Mouse (Mus musculus) macrophage (primary cell): Measurements from ENCODE around the gene Limd2. TPM values are rescaled to one million over a fixed set of nuclear protein-coding genes. Genes with fewer than 3 reads are reported as not detected.

Source experiments
- H3K27ac ChIP-seq: fragments of 350-480 bp; formaldehyde crosslinking; 2 replicates; pipeline ENCODE4 v1.9.0; 2021
- H3K36me3 ChIP-seq: fragments of 350-480 bp; formaldehyde crosslinking; 2 replicates; pipeline ENCODE4 v1.9.0; 2021; ENCODE audit errors: inconsistent target
- H3K4me3 ChIP-seq: fragments of 350-480 bp; formaldehyde crosslinking; 2 replicates; pipeline ENCODE4 v1.9.0; 2021; ENCODE audit errors: inconsistent target
- H3K79me2 ChIP-seq: fragments of 350-480 bp; formaldehyde crosslinking; 2 replicates; pipeline ENCODE4 v1.9.0; 2021; ENCODE audit errors: inconsistent target
- WGBS: methylation state at CpG from one replicate; pipeline ENCODE4 v1.1.7; 2026; ENCODE audit warnings: inconsistent platforms; ENCODE audit not compliant: missing documents; 5-methylcytosine and 5-hydroxymethylcytosine counted together
- polyA plus RNA-seq: library from polyadenylated mRNA; stranded (reverse); fragments of 250-400 nt; gene quantifications from 3 replicates; pipeline ENCODE4 v1.2.4, GENCODE M21; 2018; ENCODE audit warnings: inconsistent platforms

The Limd2 gene
- polyA plus RNA-seq, 1 experiment from 2014 or later = 80.3 TPM

DNA sequence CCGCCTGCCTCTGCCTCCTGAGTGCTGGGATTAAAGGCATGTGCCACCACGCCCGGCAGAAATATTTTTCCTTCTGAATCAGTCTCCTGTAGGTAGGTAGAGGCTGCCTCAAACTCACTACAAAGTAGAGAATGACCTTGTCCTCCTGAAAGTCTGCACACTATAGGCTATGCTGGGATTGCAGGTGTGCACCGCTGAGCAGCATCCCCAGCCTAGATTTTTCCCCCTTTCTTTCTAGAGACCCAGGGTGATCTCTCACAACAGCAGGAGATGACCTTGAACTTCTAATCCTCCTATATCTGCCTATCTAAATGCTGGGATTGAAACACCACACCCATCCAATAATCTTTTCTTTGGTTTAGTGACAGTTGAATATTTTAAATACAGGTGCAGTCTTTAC is 26.7 kb upstream of the Limd2 start:
- H3K36me3 ChIP-seq = peaks cover 6% of the 10 kb centered on the region; the same call in 1 of the 2 replicates

GRCm38 (mm10) chr11:106180449-106180801 is 19.8 kb upstream of the Limd2 start:
- H3K4me3 ChIP-seq = no peak overlapping the region

More for the DNA sequence above, 26.7 kb upstream of the Limd2 start:
- Histone ChIP-seq H3K27ac (no peak overlapping the region), H3K4me3 (no peak overlapping the region), H3K79me2 (peaks cover 34% of the 10 kb centered on the region; the same call in 1 of the 2 replicates)
- WGBS = 94% methylated on average over 1 of the region's 4 CpGs

GRCm38 (mm10) chr11:106179711-106180448 is 19.2 kb upstream of the Limd2 start:
- Histone ChIP-seq H3K4me3 (no peak overlapping the region), H3K79me2 (no peaks in the 10 kb centered on the region), H3K36me3 (peaks cover 6% of the 10 kb centered on the region; the same call in 1 of the 2 replicates), H3K27ac (no peak overlapping the region)
- WGBS = 96% methylated on average over 7 of the region's 7 CpGs

More at GRCm38 (mm10) chr11:106180449-106180801, 19.8 kb upstream of the Limd2 start:
- Histone ChIP-seq H3K27ac (no peak overlapping the region), H3K79me2 (no peaks in the 10 kb centered on the region), H3K36me3 (peaks cover 6% of the 10 kb centered on the region; the same call in 1 of the 2 replicates)
- 91% methylated on average over 2 of the region's 2 CpGs for WGBS

- Histone ChIP-seq H3K4me3 (no peak overlapping the region), H3K79me2 (no peaks in the 10 kb centered on the region), H3K27ac (no peak overlapping the region), H3K36me3 (peaks cover 6% of the 10 kb centered on the region; the same call in 1 of the 2 replicates)
- WGBS = 86% methylated on average over 4 of the region's 5 CpGs
Measured at GRCm38 (mm10) chr11:106178036-106178782, 17.5 kb upstream of the Limd2 start.

DNA sequence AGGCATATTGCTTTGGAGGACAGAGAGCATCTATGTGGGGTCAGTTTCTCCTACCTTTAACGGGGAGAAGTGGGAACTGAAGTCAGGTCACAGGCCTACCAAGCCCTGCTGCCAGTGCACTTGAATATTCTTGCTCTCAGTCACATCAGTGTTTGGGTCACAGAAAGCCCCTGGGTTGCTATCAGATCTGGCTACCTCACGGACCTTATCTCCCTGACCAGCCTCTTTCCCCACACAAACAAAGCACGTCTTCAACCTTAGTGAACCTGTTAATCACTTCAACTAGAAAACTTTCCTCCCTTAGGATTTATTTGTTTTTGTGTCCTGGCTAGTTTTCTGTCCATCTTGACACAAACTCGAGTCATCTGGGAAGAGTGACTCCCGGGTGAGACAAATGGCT is 15.7 kb upstream of the Limd2 start:
- H3K79me2 ChIP-seq = no peaks in the 10 kb centered on the region
- H3K36me3 ChIP-seq = no peaks in the 10 kb centered on the region
- 96% methylated on average over 5 of the region's 5 CpGs for WGBS
- no peak overlapping the region for H3K4me3 ChIP-seq
- no peak overlapping the region for H3K27ac ChIP-seq

- 94% methylated on average over 3 of the region's 3 CpGs for WGBS
- no peak overlapping the region for H3K4me3 ChIP-seq
- no peaks in the 10 kb centered on the region; the same call in 1 of the 2 replicates for H3K36me3 ChIP-seq
- H3K79me2 ChIP-seq = no peaks in the 10 kb centered on the region
- no peak overlapping the region for H3K27ac ChIP-seq
Measured at GRCm38 (mm10) chr11:106175081-106175480, 14.4 kb upstream of the Limd2 start.

DNA sequence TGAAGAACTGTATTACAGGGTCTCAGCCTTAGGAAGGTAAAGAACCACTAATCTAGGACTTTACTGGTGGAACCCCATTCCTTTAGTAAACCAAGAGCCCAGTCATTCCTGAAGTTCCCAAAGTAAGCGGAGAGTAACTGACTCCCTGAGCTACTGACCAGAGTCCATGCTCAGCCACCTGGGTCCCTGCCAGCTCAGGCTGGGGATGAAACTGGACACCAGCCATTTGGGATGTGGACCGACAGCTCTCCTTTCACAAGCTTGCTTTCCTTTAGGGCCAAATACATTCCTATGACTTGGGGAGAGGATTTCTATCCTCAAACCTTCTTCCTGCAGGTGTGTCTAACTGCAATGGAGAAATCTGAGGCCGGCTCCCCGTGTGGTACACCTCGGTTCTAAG is 13.7 kb upstream of the Limd2 start:
- Histone ChIP-seq H3K4me3 (no peak overlapping the region), H3K27ac (no peak overlapping the region), H3K79me2 (no peaks in the 10 kb centered on the region), H3K36me3 (no peaks in the 10 kb centered on the region; the same call in 1 of the 2 replicates)
- 97% methylated on average over 5 of the region's 5 CpGs for WGBS

DNA sequence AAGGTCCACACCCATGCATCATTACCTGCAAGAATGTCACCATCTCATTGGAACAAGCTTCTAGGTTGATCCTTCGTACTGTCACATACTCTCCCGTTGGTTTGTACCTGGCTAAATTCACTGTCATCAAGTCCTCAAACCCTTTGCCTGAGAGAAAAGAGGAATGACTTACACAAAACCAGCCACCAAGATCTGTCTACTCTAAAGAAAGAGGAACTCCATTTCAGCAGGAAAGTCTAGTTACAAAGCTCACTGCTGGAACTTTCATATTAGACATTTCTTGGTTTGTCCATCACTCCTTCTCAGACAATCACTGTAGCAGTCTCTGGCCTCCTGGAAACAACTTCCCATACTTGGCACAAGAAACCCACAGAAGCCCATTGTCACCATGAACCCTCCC is 12.6 kb upstream of the Limd2 start:
- Histone ChIP-seq H3K4me3 (no peak overlapping the region), H3K79me2 (no peaks in the 10 kb centered on the region), H3K27ac (no peak overlapping the region), H3K36me3 (peaks cover 3% of the 10 kb centered on the region; the same call in 1 of the 2 replicates)
- 59% methylated on average over 2 of the region's 2 CpGs for WGBS

- Histone ChIP-seq H3K79me2 (no peaks in the 10 kb centered on the region), H3K36me3 (peaks cover 18% of the 10 kb centered on the region), H3K4me3 (no peak overlapping the region), H3K27ac (no peak overlapping the region)
- 92% methylated on average over 7 of the region's 7 CpGs for WGBS
Measured at GRCm38 (mm10) chr11:106170807-106171206, 10.1 kb upstream of the Limd2 start.

DNA sequence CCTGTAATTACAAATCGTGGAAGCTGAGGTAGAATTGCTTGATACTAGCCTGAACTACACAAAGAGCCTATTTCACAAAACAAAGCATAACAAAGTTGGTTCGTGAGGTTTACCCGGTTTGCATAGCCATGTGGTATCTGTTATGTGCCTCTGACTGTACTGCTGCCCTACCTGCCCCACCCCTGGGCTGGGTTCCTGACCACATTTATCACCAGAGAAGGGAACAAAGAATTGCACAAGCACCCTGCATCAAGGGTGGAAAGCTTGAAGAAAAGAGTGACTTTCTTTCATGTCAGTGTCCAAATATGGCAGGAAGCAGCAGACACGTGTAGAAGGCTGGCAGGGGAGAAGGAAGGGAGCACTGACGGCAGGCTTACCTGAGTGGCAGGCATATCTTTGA is 6.8 kb upstream of the Limd2 start:
- H3K27ac ChIP-seq = no peak overlapping the region
- peaks cover 34% of the 10 kb centered on the region for H3K36me3 ChIP-seq
- no peaks in the 10 kb centered on the region for H3K79me2 ChIP-seq
- H3K4me3 ChIP-seq = no peak overlapping the region
- WGBS = 26% methylated on average over 5 of the region's 5 CpGs

DNA sequence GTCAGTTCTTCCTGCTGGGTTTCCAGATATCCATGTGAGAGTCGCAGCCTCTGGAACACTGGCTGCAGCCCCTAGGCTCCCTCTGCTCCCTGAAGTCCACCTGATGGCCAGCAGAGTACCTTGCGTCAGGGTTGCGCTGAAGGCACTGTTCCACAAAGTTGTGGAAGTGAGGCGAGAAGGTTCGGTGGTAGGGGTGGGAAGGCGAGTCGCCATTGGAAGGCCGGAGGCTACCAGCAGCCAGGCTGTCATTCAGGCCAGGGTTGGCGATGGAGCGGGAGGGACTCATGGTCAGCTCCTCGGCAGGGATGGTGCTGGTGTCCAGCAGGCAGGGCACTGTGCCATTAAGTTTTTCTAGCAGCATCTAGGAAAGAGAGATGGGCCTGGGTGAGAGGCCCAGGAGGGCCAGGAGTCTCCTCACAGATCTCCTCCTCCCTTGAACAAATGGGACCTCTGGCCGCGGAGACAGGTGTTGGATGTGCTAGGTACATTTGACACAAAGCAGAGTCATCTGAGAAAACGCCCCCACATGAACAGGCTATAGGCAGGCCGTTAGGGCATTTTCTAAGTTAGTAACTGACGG is 4.0 kb upstream of the Limd2 start:
- peaks cover 34% of the 10 kb centered on the region for H3K36me3 ChIP-seq
- no peaks in the 10 kb centered on the region for H3K79me2 ChIP-seq
- no peak overlapping the region for H3K27ac ChIP-seq
- H3K4me3 ChIP-seq = no peak overlapping the region
- WGBS = 90% methylated on average over 12 of the region's 16 CpGs

GRCm38 (mm10) chr11:106163546-106163945 is 2.9 kb upstream of the Limd2 start:
- Histone ChIP-seq H3K36me3 (peaks cover 34% of the 10 kb centered on the region), H3K79me2 (peaks cover 10% of the 10 kb centered on the region; the same call in 1 of the 2 replicates), H3K27ac (no peak overlapping the region), H3K4me3 (no peak overlapping the region)
- whole genome bisulfite sequencing = 79% methylated on average over 4 of the region's 4 CpGs

DNA sequence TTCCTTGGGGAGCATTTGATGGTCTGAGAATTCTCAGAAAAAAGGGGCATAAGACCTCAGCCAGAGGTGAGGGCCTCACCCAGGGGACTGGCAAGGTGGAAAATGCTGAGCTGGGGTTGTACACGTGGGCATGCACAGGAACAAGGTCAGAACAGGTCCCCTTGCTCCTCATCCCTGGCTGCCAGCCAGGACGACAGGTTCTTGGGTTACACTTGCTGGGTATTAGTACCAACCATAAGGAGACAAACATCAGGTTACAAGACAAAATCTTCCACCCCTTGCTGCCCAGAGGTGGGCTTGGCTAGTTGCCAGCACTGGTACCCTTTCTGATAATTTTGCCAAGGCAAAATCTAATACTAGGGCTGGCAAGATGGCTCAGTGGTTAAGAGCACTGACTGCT is 1.6 kb upstream of the Limd2 start:
- Histone ChIP-seq H3K27ac (no peak overlapping the region), H3K4me3 (no peak overlapping the region), H3K36me3 (peaks cover 25% of the 10 kb centered on the region), H3K79me2 (peaks cover 23% of the 10 kb centered on the region; the same call in 1 of the 2 replicates)
- WGBS = 89% methylated on average over 2 of the region's 2 CpGs

DNA sequence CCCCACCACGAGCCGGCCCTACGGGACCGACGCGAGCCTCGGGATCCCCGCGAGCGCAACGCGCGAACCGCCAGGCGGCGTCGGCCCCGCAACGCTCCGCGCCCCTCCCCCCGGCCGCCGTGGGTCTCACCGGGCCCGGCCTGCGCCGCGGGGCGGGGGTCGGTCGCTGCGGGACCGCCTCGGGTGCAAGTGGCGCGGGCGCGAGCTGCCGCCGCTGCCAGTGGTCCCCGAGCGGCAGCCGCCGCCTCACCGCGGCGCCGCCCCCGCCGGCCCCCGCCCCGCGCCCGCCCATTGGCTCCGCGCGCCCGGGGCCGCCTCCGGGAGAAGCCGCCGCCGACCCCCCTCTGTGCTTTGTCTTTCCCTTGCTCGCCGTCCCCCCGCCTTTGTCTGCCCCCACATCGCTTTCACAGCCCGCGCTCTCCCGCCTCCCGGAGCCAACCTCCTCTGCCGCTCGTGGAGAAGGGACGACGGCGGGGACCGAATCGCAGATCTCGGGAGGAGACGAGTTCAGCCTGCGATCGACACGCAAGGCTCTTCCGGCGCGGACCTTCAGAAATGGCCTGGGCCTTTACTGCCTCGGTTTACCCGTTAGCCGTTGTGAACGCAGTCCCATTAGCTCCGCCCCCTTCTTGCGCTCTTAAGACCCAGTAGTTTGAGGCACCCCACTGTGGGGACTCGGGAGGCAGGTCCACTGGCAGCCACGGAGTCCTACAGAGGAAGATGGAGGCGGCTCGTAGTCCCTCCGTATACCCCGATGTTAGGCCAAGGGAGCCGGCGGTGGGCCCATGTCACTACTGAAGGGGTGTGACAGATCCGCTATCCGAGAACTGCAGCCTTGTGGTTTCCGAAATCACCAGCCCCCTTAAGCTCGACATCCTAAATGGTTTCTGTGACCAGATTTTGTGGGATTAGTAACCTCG is 479 bp downstream of the Limd2 start:
- WGBS = 2% methylated on average over 66 of the region's 106 CpGs
- H3K79me2 ChIP-seq = peaks cover 32% of the 10 kb centered on the region; the same call in 1 of the 2 replicates
- peak overlapping the region; percentile 56 for H3K4me3 ChIP-seq
- peak overlapping the region; percentile 55 for H3K27ac ChIP-seq
- H3K36me3 ChIP-seq = peaks cover 19% of the 10 kb centered on the region; the same call in 1 of the 2 replicates
